Mouse (Mus musculus) mature B cell (primary cell): ENCODE data around the gene Traf3ip2.

Experiments used
- in situ Hi-C: fragments of 300-500 bp; cut with MboI; formaldehyde crosslinking; loops from 2 replicates; pipeline ENCODE4 v1.14.3; 2019

The Traf3ip2 gene

DNA sequence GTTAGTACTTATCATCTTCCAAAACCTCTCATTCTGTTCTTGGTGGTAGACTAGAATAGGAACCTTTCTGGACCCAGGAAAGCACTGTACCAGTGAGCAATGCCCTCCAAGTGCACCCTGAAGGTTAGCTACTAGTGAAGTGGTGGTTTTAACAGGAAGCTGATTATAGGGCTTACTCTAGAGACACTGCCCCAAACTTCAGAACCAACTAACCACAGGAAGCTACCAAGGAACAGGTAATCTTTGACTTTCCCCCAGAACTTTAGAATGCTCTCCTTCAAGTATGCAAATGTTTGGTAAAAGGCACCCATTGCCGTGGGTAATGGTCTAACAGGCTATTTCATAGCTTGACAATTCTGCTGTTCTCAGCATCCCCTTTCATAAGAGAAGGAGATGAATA, 12.6 kb upstream of the Traf3ip2 start:
- in situ Hi-C loops, result no loop called here

DNA sequence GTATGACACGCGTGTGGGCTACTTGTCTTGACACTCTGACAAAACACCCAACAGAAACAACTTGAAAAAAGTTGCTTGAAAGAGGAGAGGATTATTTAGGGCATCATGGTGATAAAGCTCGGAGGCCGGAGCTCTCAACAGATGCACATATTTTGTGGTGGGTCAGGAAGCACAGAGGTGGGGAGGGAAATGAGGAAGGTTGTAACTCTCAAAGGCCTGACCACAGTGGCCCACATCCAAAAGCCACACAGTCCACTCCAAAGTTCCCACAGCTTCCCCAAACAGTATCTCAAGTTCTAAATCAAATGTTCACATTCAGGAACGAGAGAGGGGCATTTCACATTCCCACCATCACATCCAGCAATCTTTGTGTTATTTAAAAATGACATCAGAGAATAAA, 11.7 kb upstream of the Traf3ip2 start:
- in situ Hi-C loops, result no loop called here

DNA sequence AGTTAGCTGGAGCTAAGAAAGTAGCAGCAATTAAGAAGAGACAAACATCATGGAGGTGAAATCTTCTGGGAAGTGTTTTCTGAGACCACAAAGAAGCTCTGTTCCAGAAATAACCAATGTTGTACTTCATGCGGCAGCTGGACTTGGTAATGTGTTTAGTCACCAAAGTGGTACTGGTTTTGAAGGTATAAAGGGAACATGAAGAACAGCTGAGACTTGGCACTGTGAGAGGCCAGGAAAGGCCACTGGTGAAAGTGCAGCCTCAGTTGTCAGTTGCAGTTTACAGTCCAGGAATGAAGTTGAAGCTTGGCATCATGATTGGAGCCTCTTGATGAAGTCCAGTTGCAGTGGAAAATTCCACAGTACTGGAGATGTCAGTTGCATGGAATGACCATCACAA, 6.3 kb upstream of the Traf3ip2 start:
- in situ Hi-C loops, result no loop called here

DNA sequence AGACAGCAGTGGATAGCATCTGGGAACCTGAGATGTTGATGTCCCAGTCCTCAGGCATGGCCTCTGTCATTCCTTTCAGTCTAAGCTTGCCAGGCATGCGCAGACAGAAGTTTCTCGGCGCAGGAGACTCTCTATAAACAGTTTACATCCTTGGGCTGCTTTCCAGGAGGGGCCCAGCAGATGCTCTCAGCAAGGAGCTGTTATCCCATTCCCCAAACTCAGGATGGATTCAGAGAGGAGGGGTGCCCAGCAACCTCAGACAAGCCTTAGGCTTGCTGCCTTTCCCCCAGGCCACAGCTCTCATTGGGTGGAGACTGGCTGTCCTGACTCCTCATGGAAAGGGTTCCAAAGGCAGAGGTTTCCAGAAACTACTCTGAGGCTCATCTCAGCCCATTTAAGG, 1.5 kb upstream of the Traf3ip2 start:
- in situ Hi-C loops, result no loop called here

DNA sequence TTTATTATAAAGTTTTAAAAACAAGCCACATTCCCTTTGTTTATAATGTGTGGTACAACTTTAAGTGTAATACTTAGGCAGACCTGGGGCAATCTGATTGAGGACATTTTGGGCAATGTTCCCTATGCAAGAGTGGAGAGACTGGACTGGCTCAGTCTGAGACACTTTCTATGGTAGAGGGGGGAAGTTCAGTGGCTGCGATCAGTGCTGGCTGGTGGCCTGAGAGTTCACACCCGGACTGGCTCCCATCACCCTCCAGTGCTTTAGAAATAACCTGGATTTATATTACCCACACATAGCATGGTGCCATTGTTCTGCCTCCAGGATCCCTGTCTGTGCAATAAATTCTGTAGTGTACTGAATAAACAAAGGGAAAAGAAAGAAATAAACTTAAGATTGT, 603 bp upstream of the Traf3ip2 start:
- in situ Hi-C loops, result no loop called here

DNA sequence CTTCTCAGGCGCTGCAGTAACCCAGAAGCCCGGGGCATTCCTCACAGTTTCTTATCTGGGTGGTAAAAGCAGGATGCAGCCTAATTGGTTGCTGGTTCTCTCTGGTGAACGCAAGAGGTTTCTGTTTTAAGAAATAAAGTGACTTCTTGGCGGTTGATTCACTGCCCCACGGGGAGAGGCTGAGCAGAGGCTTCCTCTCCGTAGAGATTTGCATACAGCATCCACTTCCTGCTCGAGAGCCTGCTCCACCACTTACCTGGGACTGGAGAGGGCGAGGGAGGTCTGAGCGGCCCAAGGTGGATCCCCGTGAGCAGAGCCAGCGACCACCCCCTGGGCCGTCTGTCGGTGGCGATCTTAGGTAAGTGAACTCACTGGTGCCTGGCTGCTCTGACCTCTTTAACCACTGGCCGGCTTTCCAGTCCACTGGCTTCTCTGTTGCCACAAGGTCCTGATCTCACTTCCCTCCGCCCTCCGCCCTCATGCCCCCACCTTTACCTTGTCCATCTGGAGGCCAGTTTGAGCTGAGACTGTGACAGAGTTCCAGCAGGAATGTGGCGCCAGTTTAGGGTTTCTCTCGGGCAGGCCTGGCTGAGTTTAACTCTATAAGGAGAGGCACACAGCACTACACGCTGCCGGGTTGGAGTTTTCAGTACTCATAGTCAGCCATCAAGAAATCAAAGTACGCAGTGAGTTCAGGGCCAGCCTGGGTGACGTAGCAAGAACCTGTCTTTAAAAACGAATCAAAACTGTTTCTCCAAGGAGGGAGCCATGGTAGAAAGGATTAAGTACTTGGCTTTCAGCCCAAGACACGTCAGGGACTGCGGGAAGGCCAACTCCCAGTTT, 476 bp downstream of the Traf3ip2 start:
- in situ Hi-C loops, result no loop called here

DNA sequence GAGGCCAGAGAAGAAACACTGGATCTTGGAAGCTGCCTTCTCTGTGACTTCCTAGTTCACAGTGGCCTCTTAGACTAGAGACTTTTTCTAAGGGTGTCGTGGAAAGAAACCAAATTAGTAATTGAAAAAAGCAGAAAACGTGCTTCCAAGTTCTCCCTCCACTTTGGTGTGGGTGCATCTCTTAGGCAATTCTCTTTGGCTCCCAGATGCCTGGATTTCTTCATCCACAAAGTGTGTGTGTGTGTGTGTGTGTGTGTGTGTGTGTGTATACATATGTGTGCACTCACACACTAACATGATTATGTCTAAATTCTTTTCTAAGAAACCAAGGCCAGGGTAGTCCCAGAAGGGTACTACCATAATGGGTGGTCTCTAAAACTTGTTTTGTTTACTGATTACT, 1.2 kb downstream of the Traf3ip2 start:
- in situ Hi-C loops, result no loop called here

DNA sequence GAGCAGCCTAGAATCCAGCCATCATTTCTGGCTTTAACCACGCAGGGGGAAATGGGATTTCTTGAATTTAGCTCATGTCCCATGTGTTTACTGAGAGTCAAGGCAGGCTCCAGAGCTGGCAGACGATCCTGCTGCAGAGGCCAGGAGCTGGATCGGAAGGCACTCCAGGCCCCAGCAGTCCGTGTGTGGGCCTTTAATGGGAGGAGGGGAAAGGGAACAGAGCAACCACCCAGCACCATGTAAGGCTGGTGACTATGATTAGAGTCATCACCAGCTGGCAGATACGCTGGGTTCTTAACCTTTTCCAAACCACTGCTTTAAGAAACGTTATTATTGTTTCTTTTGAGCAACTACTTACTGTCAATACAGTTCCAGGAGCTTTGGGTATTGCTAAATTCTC, 1.9 kb downstream of the Traf3ip2 start:
- in situ Hi-C loops, result no loop called here

DNA sequence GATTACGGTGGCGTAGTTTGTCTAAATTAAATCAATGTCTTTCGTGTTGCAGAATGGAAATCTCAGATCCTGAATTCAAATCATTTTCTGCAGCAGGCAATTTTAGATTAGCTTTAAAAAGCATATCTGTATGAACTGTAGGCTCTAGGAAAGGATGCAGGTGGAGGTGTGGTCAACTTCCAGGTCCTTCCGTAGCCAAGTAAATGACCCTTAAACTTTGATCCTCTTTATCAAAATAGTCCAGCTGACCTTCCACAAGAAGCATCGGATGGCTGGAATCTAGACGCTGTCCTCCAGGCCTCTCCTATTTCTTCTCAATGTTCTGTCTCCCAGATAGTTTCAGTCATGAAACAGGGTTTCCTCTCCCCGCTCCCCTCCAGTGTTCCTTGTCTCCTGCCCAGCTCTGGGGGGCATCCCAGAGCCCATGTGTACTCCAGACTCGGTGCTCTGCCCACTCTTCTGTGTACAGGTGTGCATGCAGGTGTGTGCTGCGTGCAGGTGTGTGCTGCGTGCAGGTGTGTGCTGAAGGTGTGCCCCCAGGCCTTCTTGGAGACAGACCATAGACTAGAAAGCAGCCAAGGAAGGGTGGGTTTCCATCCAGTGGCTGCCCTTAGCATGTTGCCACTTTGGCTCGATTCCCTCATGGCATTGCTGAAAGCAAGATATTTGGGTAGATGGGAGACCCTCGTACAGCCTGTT, 2.9 kb downstream of the Traf3ip2 start:
- in situ Hi-C loops, result no loop called here

DNA sequence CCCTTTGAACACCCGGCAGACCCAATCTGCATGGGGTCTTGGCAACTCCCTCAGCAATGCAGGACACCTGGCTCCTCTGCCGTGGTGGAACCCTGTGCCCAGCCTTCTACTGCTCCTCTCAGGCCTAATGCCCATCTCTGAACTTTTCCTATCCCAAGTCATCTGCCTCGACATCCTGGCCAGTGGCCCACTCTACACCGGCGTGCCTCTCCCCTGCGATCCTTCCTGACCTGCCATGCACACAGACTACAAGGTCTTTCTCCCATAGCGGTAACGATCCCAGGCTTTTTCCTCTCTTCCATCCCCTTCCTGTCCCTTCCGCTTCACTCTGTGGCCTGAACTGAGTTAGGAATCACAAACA, 3.5 kb downstream of the Traf3ip2 start:
- in situ Hi-C loops, result no loop called here

DNA sequence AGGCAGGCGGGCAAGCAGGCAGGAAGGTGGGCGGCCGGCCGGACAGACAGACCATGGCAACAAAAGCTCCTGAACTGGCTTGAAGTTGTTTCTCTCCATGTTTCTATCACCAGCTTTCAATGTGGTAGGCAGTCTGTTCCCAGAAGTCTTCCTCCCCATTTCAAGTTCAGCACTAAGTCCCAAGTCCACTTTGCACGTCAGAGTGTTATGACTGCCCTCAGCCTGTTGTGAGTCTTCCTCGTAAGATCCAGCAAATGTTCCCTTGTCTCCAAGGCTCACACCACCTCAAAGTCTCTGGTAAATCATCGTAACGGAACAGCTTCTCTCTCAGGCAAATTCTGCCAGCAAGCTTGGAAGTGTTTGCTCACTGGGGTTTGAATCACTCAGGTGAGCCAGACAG, 3.9 kb downstream of the Traf3ip2 start:
- in situ Hi-C loops, result no loop called here

DNA sequence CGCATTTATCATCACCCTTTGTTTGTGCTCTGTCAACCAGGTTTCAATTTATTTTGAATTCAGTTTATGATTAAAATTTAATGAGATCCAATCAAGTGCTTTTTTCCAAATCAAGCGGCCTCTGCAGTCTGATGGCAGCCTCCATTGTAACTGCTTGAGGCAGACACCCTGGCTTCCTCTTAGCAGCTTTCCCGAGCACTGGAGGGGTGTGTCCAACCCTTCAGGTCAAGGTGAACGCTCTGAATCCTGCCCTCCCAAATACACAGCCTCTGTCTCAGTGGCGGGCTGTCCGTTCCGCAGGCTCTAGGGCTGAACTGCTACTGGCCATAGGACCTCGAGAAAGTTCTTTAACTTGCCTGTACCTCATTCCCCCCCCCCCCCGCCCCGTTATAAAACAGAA, 5.7 kb downstream of the Traf3ip2 start:
- in situ Hi-C loops, result no loop called here

DNA sequence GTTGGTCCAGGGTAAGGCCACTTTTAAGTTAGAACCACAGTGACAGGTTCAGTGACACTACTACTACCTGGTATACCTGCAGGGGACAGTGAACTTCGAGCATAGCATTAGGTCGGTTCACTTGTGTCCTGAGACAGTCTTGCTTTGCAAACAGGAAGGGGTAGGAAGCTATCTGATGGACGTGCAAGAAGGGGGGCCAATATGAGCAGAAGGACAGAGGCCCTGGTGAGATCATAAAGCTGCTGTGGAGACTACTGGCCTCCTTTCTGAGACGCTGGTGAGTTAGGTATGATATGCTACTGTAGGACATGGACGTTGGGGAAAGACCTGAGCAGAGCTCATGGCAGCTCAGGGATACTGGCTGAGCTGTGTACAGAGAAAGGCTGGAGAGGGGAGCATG, 7.9 kb downstream of the Traf3ip2 start:
- in situ Hi-C loops, result no loop called here

DNA sequence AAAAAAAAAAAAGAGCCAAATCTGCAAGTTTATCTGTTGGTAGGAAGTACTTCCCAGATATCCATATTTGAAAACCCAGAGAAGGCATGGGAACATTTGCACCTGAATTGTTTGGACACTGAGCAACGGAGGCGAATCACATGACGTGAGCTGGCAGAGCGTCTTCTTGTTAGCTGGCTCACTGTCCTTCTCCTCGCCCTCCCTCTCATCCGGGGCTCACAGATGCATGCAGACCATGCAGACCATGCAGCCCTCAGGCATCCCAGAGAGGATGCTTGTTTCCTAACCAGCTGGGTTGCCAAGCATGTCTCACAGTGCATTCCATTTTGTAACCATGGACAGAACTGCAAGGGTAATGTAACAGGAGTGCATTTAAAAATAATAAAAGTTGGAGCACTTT, 11.1 kb downstream of the Traf3ip2 start:
- in situ Hi-C loops, result no loop called here

DNA sequence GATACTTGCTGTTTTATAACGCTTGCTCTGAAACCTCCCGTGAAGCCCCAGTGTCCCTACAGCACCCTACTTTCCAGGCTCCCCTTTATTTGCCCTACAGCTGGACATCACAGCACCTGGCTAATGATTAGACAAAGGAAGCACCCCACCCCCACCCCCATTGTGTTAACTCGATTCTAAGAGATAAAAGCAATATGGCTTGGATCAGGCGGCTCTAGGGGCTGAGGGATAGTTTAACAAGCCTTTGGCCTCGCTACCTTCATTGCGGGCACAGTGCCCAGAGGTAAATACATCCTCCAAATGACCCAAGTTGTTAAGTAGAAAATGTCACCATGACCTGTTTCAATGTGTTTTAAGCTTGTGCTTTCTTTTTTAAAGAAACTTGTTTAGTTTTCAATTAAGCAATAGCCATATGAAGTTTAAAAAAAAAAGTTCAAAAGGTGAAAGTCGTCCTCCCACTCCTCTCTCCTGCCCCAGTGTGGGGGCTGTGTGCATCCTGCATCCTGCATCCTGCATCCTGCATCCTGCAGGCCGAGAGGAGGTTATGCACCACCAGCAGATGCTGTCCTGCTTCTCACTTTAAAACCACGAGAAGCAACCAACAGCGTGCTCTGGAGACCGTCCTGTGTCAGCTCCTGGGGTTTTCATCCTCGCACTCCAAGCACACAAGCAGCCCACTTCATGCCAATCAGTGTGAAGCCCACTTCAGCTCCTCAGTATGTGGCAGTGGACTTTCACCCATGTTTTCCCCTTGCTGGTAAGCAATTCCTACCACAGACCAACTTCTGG, 12.3 kb downstream of the Traf3ip2 start:
- in situ Hi-C loops, result no loop called here

DNA sequence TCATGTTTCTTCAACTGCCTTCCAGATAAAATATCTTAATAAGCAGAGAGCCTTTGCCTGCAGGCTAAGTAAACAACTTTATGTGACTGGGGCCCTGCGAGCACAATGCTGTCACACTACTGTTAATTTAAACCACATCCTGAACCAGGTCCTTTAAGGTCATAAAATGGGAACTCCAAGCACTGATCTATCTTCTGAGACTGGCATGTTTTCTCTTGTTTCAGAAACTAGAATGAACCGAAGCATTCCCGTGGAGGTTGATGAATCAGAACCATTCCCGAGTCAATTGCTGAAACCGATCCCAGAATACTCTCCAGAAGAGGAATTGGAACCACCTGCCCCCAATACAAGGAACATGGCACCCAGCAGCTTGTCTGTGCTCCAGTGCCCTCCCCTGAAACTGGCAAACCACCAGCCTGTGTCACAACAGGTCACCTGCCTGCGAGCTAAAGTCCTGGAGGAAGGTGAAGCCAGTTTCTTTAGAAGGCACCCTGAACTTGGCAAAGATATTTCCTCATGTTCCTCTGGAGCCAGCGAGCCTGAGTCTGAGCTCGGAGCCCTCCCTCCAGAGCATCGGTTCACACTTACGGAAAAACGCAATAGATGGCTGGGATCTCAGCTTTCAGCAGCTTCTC, 13.0 kb downstream of the Traf3ip2 start:
- in situ Hi-C loops, result no loop called here

DNA sequence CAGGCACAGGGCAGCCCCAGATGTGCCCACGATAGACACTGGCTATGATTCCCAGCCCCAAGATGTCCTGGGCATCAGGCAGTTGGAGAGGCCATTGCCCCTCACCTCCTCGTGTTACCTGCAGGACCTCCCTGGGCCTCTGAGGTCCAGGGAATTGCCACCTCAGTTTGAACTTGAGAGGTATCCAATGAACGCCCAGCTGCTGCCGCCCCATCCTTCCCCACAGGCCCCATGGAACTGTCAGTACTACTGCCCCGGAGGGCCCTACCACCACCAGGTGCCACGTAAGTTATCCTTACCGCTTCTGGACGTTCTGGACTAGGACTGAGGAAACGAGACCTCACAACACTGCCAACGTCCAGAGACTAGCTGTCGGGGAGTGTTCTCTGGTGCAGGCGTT, 13.6 kb downstream of the Traf3ip2 start:
- in situ Hi-C loops, result no loop called here

DNA sequence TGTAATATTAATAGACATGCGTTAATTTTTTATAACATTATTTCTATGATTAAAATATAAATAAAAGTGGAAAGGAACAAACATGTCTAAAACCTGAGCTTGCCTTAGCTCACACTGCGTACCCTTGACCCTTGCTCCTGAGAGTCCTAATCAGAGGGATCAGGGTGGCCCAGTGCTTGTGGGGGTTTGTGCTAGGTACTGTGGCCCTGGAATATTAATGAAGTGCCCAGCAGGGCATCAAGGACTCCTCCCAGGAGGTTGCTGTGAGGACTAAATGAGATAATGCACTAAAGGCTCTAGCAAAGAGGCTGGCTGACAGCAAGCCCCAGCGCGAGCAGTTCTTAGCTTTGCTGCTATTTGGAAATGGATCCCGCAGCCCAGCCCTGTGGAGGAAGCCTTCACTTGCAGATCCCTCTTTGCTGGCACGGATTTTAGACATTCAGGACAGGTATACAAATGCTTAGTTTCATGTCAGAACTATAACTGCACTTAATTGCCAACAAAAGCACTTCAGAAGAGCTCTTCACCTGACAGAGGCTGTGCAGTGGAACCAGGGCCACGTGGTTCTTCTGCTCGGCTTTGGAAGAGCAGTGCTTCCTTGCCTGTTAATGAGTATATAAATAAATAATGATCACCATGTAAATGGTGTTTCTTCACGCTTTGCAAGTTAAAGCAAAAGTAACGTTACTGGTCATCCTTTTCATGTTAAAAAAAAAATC, 16.2 kb downstream of the Traf3ip2 start:
- in situ Hi-C loops, result no loop called here

DNA sequence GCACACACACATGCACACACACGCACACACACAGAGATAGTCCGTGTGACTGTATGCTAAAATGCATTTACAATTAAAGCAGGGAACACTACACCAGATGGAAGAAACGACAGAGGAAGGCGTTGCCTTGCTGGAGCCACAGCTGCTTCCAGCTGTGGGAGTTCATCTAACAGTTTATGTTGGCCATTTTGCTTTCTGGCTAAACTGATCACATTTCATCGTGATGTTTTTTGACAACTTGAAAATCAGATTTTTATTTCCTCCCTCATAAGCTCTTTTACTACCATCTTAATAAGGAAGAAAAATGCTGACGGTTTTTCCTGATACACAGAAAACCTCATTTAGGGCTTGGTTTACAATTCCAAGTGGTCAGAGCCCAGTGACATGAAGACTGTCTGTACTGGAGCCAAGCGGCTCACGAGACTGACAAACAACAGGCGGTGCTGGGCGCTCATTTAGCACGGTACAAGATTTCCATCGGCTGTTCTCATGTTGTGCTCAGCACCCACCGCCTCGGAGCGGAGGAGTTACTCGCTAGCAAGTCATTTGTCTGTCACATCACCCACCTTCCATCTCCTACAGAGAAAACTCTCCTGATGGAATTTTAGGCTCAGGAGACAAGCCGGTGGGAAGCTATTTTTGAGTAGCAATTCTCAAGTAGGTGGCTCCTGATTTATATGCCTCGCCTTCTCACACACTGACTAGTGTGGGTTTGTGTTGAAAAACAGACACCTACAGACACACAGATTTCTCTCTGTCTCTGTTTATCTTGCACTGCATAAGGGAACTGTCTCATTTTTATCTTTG, 17.2 kb downstream of the Traf3ip2 start:
- in situ Hi-C loops, result no loop called here

DNA sequence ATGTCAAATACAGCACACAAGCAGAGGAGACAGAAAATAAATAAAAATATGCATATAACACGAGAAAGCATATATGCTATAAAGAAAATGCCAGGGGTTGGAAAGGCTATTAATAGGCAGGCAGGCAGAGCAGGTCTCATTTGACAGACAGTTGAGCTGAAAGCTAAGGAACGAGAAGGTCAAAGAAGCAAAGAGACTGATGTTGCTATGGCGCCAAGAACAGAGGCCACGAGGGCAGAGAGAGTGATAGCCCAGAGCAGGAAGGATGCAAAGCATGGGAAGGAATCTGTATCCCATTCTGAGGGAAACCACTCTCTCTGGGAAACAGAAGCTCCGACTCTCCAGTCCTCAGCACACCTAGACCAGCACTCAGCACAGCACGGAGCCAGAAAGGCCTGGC, 18.1 kb downstream of the Traf3ip2 start:
- in situ Hi-C loops, result no loop called here

DNA sequence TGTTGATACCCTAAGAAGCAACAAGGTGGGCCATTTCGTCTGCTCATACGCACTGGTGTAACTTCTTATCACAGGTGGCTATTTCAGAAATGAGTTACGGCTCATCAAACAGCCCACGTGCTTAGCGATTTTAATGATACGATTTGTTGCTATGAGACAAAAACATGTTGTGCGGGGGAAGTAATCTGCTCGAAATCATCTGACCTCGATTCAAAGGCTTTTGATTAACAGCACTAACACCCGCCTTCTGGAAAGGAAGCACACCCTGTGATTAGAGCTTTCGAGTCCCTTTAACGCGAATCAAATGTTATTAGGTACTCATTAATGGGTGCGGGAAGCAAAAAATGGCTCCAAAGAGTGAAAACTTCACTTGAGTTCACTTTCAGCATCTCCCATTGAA, 18.9 kb downstream of the Traf3ip2 start:
- in situ Hi-C loops, result no loop called here
